Mouse (Mus musculus) midbrain, embryonic 14.5 days (tissue): Measurements from ENCODE around the gene Zfp74. TPM values are rescaled to one million over a fixed set of nuclear protein-coding genes. Genes with fewer than 3 reads are reported as not detected.

ENCODE experiments used
- ATAC-seq: fragments of 200-750 bp; cut with Nextera tagmentation; 2 replicates; pipeline ENCODE4 v1.8.0; 2017; ENCODE audit warnings: moderate number of reproducible peaks, moderate library complexity; ENCODE audit not compliant: low FRiP score, low TSS enrichment
- DNase-seq: peaks from one replicate; pipeline ENCODE4 v3.0.0-alpha.2; 2015
- H3K27ac ChIP-seq: fragments of 300-500 bp; sonication (generic); replicated peaks from 2 replicates; pipeline ENCODE4 v1.5.1; 2014; ENCODE audit warnings: mild to moderate bottlenecking, low read depth, low read length, moderate library complexity
- H3K27me3 ChIP-seq: fragments of 300-500 bp; sonication (generic); 2 replicates; pipeline ENCODE4 v1.6.1; 2014; ENCODE audit warnings: low read length, control low read depth, mixed read lengths; ENCODE audit not compliant: control insufficient read depth, insufficient read depth
- H3K36me3 ChIP-seq: fragments of 300-500 bp; sonication (generic); 2 replicates; pipeline ENCODE4 v1.6.1; 2014; ENCODE audit warnings: low read length, control low read depth; ENCODE audit not compliant: control insufficient read depth, insufficient read depth
- H3K4me1 ChIP-seq: fragments of 300-500 bp; sonication (generic); 2 replicates; pipeline ENCODE4 v1.6.1; 2014; ENCODE audit warnings: mild to moderate bottlenecking, antibody characterized with exemption, low read length, control low read depth; ENCODE audit not compliant: control insufficient read depth, insufficient read depth
- H3K4me2 ChIP-seq: fragments of 300-500 bp; sonication (generic); 2 replicates; pipeline ENCODE4 v1.6.1; 2014; ENCODE audit warnings: mild to moderate bottlenecking, low read length, moderate library complexity
- H3K4me3 ChIP-seq: fragments of 300-500 bp; sonication (generic); replicated peaks from 2 replicates; pipeline ENCODE4 v1.5.1; 2014; ENCODE audit warnings: low read depth, low read length
- H3K9ac ChIP-seq: fragments of 300-500 bp; sonication (generic); replicated peaks from 2 replicates; pipeline ENCODE4 v1.6.1; 2014; ENCODE audit warnings: mild to moderate bottlenecking, low read length, moderate library complexity
- H3K9me3 ChIP-seq: fragments of 300-500 bp; sonication (generic); 2 replicates; pipeline ENCODE4 v1.6.1; 2016; ENCODE audit warnings: low read length, control low read depth, mixed read lengths; ENCODE audit not compliant: control insufficient read depth
- WGBS: fragments of 180-500 bp; shearing (Covaris S2); extraction: QIAGEN DNeasy Blood & Tissue Kit; methylation state at CpG from one replicate; pipeline ENCODE4 v1.1.7; 2014; 5-methylcytosine and 5-hydroxymethylcytosine counted together
- microRNA-seq: library from miRNA; unstranded; fragments of <30 nt; microRNA quantifications from one replicate; pipeline ENCODE4, GENCODE M21; 2016
- polyA plus RNA-seq: library from polyadenylated mRNA; unstranded; fragments of >200 nt; fragmentation: Nextera tagmentation; extraction: Ambion mirVana; gene quantifications from 2 replicates; pipeline ENCODE4 v1.2.1, GENCODE M21; 2014

Gene Zfp74
- polyA plus RNA-seq, 1 experiment from 2014 or later = 22.1 TPM

GRCm38 (mm10) chr7:29880916-29881315 lies 73.0 kb downstream of the Zfp74 start:
- H3K36me3 ChIP-seq = peaks cover 16% of the 10 kb centered on the region
- no peak overlapping the region for H3K4me2 ChIP-seq
- whole genome bisulfite sequencing = 94% methylated on average over 7 of the region's 7 CpGs
- ATAC-seq (no peak), DNase-seq (no peak)
- H3K9me3 ChIP-seq = peaks cover 3% of the 10 kb centered on the region; the same call in 1 of the 2 replicates
- no peak overlapping the region for H3K27ac ChIP-seq
- no peaks in the 10 kb centered on the region for H3K27me3 ChIP-seq
- no peak overlapping the region for H3K9ac ChIP-seq
- no peaks in the 10 kb centered on the region for H3K4me1 ChIP-seq
- no peak overlapping the region for H3K4me3 ChIP-seq

Small RNA genes lying within 50 kb of the gene (microRNA-seq; reads per million reads assigned to microRNA genes)
- gene Mir7668 = 0.59 reads per million

Other genes starting within 250 kb of the Zfp74 start
- 0.55 and 0.77 TPM in 2 replicates for gene Catsperg2, start 227.1 kb downstream of the Zfp74 start, polyA plus RNA-seq
- gene Zfp84, start 185.5 kb downstream of the Zfp74 start, polyA plus RNA-seq = 20.0 and 21.0 TPM in 2 replicates
- gene Zfp30, start 170.1 kb downstream of the Zfp74 start, polyA plus RNA-seq = 16.0 and 16.2 TPM in 2 replicates
- 20.6 and 35.1 TPM in 2 replicates for gene Zfp790, start 138.0 kb downstream of the Zfp74 start, polyA plus RNA-seq
- gene Zfp940, start 100.4 kb downstream of the Zfp74 start, polyA plus RNA-seq = 13.7 and 16.5 TPM in 2 replicates
- 23.9 and 25.4 TPM in 2 replicates for gene Zfp420, start 94.1 kb downstream of the Zfp74 start, polyA plus RNA-seq
- 13.8 and 17.5 TPM in 2 replicates for gene Zfp27, start 47.5 kb downstream of the Zfp74 start, polyA plus RNA-seq
- 7.0 and 12.3 TPM in 2 replicates for gene Zfp383, start 45.9 kb downstream of the Zfp74 start, polyA plus RNA-seq
- 3.3 and 5.5 TPM in 2 replicates for gene Zfp568, start 29.9 kb upstream of the Zfp74 start, polyA plus RNA-seq
- 13.5 and 14.3 TPM in 2 replicates for gene Zfp14, start 97.3 kb upstream of the Zfp74 start, polyA plus RNA-seq
- gene Zfp82, start 118.8 kb upstream of the Zfp74 start, polyA plus RNA-seq = 11.3 and 11.6 TPM in 2 replicates
- 1.7 and 1.8 TPM in 2 replicates for gene Gm26920, start 136.3 kb upstream of the Zfp74 start, polyA plus RNA-seq
- 17.5 and 21.1 TPM in 2 replicates for gene Zfp566, start 136.4 kb upstream of the Zfp74 start, polyA plus RNA-seq
- gene Zfp260, start 140.7 kb upstream of the Zfp74 start, polyA plus RNA-seq = 86.6 and 101 TPM in 2 replicates
- gene Zfp382, start 167.9 kb upstream of the Zfp74 start, polyA plus RNA-seq = 10.7 and 11.7 TPM in 2 replicates
- gene Zfp146, start 215.7 kb upstream of the Zfp74 start, polyA plus RNA-seq = 18.5 and 19.7 TPM in 2 replicates
- gene Cox7a1, start 230.1 kb upstream of the Zfp74 start, polyA plus RNA-seq = 5.5 TPM in 2 replicates
- gene Capns1, start 244.7 kb upstream of the Zfp74 start, polyA plus RNA-seq = 53.0 and 70.5 TPM in 2 replicates